Mouse (Mus musculus): Measurements from ENCODE around the gene Traf3ip3. TPM values are rescaled to one million over a fixed set of nuclear protein-coding genes. Genes with fewer than 3 reads are reported as not detected.

The Traf3ip3 gene
- polyA plus RNA-seq, 1 experiment from 2014 or later = not detected

- POLR2A ChIA-PET = no interaction called here
- peak; percentile 92 for TF ChIP-seq CTCF (IDR thresholded peaks at IDR 0.05)
- in situ Hi-C loops (cut with MboI; ENCODE audit: low pct_unique_long_range_greater_than_20kb) = loop anchor here (5.0 to 10.0 kb wide), 2 partner anchors 114 to 203 kb away; no protein-coding TSS in a partner anchor
- ATAC-seq (peak; percentile 65), DNase-seq (ENCODE audit: low read depth, low spot score) (no peak)
- CTCF ChIA-PET = interaction anchor here (0.6 to 1.0 kb wide), 4 partner anchors 9 to 172 kb away, joined by 3 read pairs; no protein-coding TSS in a partner anchor
- no peaks in the 10 kb centered on the region for H3K27me3 ChIP-seq
These were observed 6.7 kb upstream of the Traf3ip3 start for GRCm38 (mm10) chr1:193208178-193208577.

- no peak for DNase-seq (ENCODE audit: low read depth, low spot score)
- POLR2A ChIA-PET = no interaction called here
- no peak for TF ChIP-seq CTCF (IDR thresholded peaks at IDR 0.05)
- CTCF ChIA-PET = interaction anchor here (1.0 to 1.3 kb wide), 2 partner anchors 18 to 173 kb away, joined by 3 to 4 read pairs; no protein-coding TSS in a partner anchor
- no peaks in the 10 kb centered on the region for H3K27me3 ChIP-seq
- ATAC-seq = no peak
- in situ Hi-C loops (cut with MboI; ENCODE audit: low pct_unique_long_range_greater_than_20kb) = loop anchor here (5.0 to 10.0 kb wide), 2 partner anchors 115 to 203 kb away; no protein-coding TSS in a partner anchor
These were observed 6.0 kb upstream of the Traf3ip3 start, which contains the start of gene Lamb3 for GRCm38 (mm10) chr1:193207503-193207902. Lamb3 (plus strand) TSS chr1:193207699.

DNA sequence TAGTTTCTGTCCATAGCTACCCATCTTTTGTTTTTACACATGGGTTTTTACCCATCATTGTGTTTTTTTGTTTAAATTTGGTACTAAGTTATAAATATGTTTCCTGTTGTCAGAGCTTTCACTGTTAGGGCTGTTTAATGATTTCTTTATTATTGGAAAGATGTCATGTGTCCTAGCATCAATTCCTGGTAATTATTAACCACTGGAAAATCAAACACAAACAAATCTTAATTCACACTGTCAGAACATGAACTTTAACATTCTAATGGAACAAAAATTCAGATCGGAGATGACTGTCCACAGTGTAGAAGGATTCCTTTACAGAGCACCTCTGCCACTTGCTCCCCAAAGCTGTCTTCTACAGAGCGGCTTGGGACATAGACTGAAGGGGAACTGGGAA is 3.9 kb upstream of the Traf3ip3 start:
- ChIA-PET POLR2A (interaction anchor here (0.6 kb wide), 1 partner anchor 455 kb away, joined by 3 read pairs; no protein-coding TSS in a partner anchor), CTCF (interaction anchor here (0.9 to 1.3 kb wide), 2 partner anchors 15 to 121 kb away, joined by 3 to 4 read pairs; no protein-coding TSS in a partner anchor)
- no peak for TF ChIP-seq CTCF (IDR thresholded peaks at IDR 0.05)
- no peak for DNase-seq (ENCODE audit: low read depth, low spot score)
- in situ Hi-C loops (cut with MboI; ENCODE audit: low pct_unique_long_range_greater_than_20kb) = loop anchor here (5.0 to 10.0 kb wide), 2 partner anchors 117 to 201 kb away; no protein-coding TSS in a partner anchor
- no peaks in the 10 kb centered on the region for H3K27me3 ChIP-seq
- ATAC-seq = no peak

DNA sequence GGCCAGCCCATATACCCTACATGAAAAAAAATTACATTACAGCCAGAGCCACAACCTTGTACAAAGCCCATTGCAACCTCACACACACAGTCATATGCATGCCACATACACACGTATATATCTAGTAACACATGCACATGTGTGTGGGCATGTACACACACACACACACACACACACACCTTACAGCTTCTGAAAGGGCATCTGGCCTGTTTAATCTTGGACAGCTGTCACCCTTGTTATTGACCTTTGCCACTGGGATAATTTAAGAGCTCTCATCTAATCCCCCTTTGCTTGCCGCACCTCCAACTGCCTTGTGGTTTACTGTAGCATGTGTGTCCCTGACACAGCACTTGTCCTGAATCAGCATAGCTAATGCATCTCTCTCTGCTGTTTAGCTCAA is 2.3 kb upstream of the Traf3ip3 start:
- no peaks in the 10 kb centered on the region for H3K27me3 ChIP-seq
- DNase-seq (ENCODE audit: low read depth, low spot score) = no peak
- no peak for TF ChIP-seq CTCF (IDR thresholded peaks at IDR 0.05)
- in situ Hi-C loops (cut with MboI; ENCODE audit: low pct_unique_long_range_greater_than_20kb) = loop anchor here (10.0 kb wide), 1 partner anchor 199 kb away; no protein-coding TSS in a partner anchor
- ChIA-PET CTCF (interaction anchor here (0.6 to 1.2 kb wide), 2 partner anchors 13 to 130 kb away, joined by 3 read pairs; no protein-coding TSS in a partner anchor), POLR2A (no interaction called here)
- ATAC-seq = no peak

- no peak for TF ChIP-seq CTCF (IDR thresholded peaks at IDR 0.05)
- H3K27me3 ChIP-seq = no peaks in the 10 kb centered on the region
- ChIA-PET CTCF (interaction anchor here (1.0 kb wide), 1 partner anchor 9 kb away, joined by 3 read pairs; no protein-coding TSS in a partner anchor), POLR2A (no interaction called here)
- in situ Hi-C loops (cut with MboI; ENCODE audit: low pct_unique_long_range_greater_than_20kb) = loop anchor here (10.0 kb wide), 1 partner anchor 196 kb away; no protein-coding TSS in a partner anchor
- no peak for ATAC-seq
- DNase-seq (ENCODE audit: low read depth, low spot score) = no peak
These were observed 692 bp downstream of the Traf3ip3 start for GRCm38 (mm10) chr1:193200640-193201382.

GRCm38 (mm10) chr1:193198312-193198711 is 3.2 kb downstream of the Traf3ip3 start:
- ATAC-seq = no peak
- ChIA-PET CTCF (no interaction called here), POLR2A (no interaction called here)
- in situ Hi-C loops (cut with MboI; ENCODE audit: low pct_unique_long_range_greater_than_20kb) = no loop called here
- no peak for DNase-seq (ENCODE audit: low read depth, low spot score)
- no peaks in the 10 kb centered on the region for H3K27me3 ChIP-seq
- TF ChIP-seq CTCF (IDR thresholded peaks at IDR 0.05) = peak; percentile 57

DNA sequence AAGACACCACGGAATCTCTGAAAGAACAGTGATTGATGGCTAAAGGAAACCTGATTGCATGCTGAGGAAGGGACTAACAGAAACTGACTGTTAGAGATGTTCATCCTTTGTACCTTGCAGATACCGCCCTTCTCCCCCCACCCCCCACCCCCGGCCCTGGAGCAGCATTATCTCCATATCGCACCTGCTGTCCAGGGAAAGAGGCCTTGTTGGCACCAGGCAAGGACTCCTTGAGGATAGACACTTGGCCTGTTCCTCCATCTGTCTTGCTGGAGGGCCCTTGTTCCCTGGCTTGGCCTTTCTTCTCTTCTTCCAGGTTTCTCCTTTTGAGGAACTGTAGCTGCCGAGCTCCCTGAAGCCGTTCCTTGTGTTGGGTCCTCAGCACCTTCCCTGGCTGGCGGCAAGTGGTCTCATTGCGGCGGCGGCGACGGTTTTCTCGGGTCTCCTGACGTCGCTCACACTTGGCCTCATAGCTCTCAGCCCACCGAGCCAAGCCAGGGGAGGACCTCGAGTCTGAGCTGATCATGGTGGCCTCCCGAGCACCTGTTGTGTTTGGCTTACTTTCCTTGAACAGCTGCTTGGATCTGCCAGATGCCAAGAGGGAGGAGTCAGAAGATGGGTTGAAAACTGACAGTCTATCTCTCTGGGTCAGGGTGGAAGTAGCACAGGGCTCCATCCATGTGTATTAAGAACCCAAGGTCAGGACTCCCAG is 3.9 kb downstream of the Traf3ip3 start:
- CTCF ChIA-PET = no interaction called here
- in situ Hi-C loops (cut with MboI; ENCODE audit: low pct_unique_long_range_greater_than_20kb) = no loop called here
- H3K27me3 ChIP-seq = no peaks in the 10 kb centered on the region

DNA sequence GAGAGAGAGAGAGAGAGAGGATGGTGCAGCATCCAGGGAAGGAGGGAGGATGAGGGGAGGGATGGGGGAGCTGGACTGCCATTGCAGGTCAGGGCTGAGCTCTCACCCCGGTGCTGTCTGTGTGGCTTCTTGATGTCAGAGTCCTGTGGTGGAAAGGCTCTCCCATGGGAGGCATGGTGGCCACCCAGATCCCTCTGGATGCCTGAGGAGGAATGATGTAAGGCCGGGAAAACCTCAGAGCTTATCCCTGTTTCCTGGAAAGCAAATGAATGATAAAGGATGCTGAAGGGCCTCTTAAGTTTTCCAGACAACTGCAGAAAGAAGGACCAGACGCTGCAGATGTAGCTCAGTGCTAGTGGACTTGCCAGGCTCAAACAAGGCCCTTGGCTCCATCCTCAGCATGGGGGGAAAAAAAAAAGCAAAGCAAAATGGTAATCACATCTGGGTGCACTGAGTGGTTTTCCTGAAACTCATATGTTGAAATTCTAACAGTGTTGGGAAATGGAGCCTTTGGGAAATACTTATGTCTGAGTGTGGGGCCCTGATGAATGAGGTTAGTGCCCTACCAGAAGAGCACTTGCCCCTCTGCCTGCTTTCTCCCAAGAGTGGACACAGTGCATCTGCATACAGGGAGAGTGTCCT is 6.2 kb downstream of the Traf3ip3 start:
- DNase-seq (ENCODE audit: low read depth, low spot score) (no peak), ATAC-seq (no peak)
- in situ Hi-C loops (cut with MboI; ENCODE audit: low pct_unique_long_range_greater_than_20kb) = no loop called here
- TF ChIP-seq CTCF (IDR thresholded peaks at IDR 0.05) = no peak
- ChIA-PET POLR2A (interaction anchor here (0.7 kb wide), 1 partner anchor 1938 kb away, joined by 5 read pairs; no protein-coding TSS in a partner anchor), CTCF (interaction anchor here (0.7 kb wide), 1 partner anchor 75 kb away, joined by 3 read pairs; no protein-coding TSS in a partner anchor)
- no peaks in the 10 kb centered on the region for H3K27me3 ChIP-seq

More for the DNA sequence above, 3.9 kb downstream of the Traf3ip3 start:
- POLR2A ChIA-PET = no interaction called here
- ATAC-seq = no peak
- DNase-seq (ENCODE audit: low read depth, low spot score) = no peak
- TF ChIP-seq CTCF (IDR thresholded peaks at IDR 0.05) = no peak

DNA sequence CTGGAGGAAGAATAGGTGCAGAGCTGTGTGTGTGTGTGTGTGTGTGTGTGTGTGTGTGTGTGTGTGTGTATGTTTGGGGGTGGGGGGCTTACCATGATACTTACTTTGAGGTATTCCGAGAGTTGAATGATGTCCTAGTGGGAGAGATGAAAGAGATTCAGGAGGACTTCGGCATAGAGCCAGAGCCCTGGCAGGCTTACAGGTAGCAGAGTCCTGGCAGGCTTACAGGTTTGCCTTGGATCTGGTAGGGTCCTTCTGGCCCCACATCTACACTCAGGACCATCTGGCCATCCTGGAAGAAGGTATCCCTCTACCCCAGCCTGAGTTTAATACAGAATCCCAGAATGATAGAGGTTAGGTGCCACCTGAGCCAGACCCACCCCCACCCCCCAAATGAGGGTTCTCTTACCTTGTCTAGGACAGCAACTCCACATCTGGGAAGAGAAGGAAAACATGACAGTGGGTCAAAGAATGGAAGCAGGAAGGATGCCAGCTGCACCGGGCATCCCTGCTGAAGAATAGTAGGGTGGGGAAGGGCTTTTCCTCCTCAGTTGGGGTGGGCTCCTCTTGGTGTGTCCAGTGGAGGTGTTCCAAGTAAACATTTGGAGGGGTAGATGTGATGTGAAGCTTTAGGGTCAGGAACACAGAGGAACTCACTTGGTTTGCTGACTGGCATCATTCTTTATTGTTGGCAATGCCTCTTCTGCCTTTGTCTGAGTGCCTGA is 6.9 kb downstream of the Traf3ip3 start:
- DNase-seq (ENCODE audit: low read depth, low spot score) = no peak
- no peaks in the 10 kb centered on the region for H3K27me3 ChIP-seq
- ChIA-PET POLR2A (interaction anchor here (0.7 kb wide), 1 partner anchor 1938 kb away, joined by 5 read pairs; no protein-coding TSS in a partner anchor), CTCF (interaction anchor here (0.7 kb wide), 1 partner anchor 74 kb away, joined by 3 read pairs; no protein-coding TSS in a partner anchor)
- ATAC-seq = no peak
- no peak for TF ChIP-seq CTCF (IDR thresholded peaks at IDR 0.05)
- in situ Hi-C loops (cut with MboI; ENCODE audit: low pct_unique_long_range_greater_than_20kb) = no loop called here
